Mouse (Mus musculus) embryonic facial prominence, embryonic 13.5 days (tissue): Measurements from ENCODE around the gene Pik3ip1. TPM values are rescaled to one million over a fixed set of nuclear protein-coding genes. Genes with fewer than 3 reads are reported as not detected.

Experiments
- ATAC-seq: fragments of 200-750 bp; cut with Nextera tagmentation; 2 replicates; pipeline ENCODE4 v1.8.0; 2017; ENCODE audit warnings: low read depth; ENCODE audit not compliant: insufficient number of reproducible peaks, insufficient read depth, low FRiP score, low TSS enrichment
- H3K27ac ChIP-seq: fragments of 300-500 bp; sonication (generic); 2 replicates; pipeline ENCODE4 v1.5.1; 2015; ENCODE audit warnings: moderate library complexity, mild to moderate bottlenecking, inconsistent platforms
- H3K27me3 ChIP-seq: fragments of 300-500 bp; sonication (generic); 2 replicates; pipeline ENCODE4 v1.6.1; 2015; ENCODE audit warnings: mild to moderate bottlenecking, inconsistent platforms
- H3K36me3 ChIP-seq: fragments of 300-500 bp; sonication (generic); 2 replicates; pipeline ENCODE4 v1.6.1; 2015; ENCODE audit warnings: mild to moderate bottlenecking, inconsistent platforms
- H3K4me1 ChIP-seq: fragments of 300-500 bp; sonication (generic); 2 replicates; pipeline ENCODE4 v1.6.1; 2015; ENCODE audit warnings: inconsistent platforms
- H3K4me2 ChIP-seq: fragments of 300-500 bp; sonication (generic); 2 replicates; pipeline ENCODE4 v1.6.1; 2015; ENCODE audit warnings: moderate library complexity, mild to moderate bottlenecking, inconsistent platforms
- H3K4me3 ChIP-seq: fragments of 300-500 bp; sonication (generic); 2 replicates; pipeline ENCODE4 v1.5.1; 2015; ENCODE audit warnings: mild to moderate bottlenecking, inconsistent platforms
- H3K9ac ChIP-seq: fragments of 300-500 bp; sonication (generic); 2 replicates; pipeline ENCODE4 v1.6.1; 2015; ENCODE audit warnings: mild to moderate bottlenecking, inconsistent platforms
- H3K9me3 ChIP-seq: fragments of 300-500 bp; sonication (generic); 2 replicates; pipeline ENCODE4 v1.6.1; 2016; ENCODE audit warnings: inconsistent platforms
- WGBS: fragments of 180-500 bp; shearing (Covaris S2); methylation state at CpG from one replicate; pipeline ENCODE4 v1.1.7; 2015; ENCODE audit warnings: mixed read lengths; 5-methylcytosine and 5-hydroxymethylcytosine counted together
- polyA plus RNA-seq: library from polyadenylated mRNA; unstranded; fragments of >200 nt; fragmentation: Nextera tagmentation; extraction: Ambion mirVana; gene quantifications from 2 replicates; pipeline ENCODE4 v1.2.1, GENCODE M21; 2015

Gene Pik3ip1
- polyA plus RNA-seq, 1 experiment from 2014 or later: 14.6 TPM

DNA sequence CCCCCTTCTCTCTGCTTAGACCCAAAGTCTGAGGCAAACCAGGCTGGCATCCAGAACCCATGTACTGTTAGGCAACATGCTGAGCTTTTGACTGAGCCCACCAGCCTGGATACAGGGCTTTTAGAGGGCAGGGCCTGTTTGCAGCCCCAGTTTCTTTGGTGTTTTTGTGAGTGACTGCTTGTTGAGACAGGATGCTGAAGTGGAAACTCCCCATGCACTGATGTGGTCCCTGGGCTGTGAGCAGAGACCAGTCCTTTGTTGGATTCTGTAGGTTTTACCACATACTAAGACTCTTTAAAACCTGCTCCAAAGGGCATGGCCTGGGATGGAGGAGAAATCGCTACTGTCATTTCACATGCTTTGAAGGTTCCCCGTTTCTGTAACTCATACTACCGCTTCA, 14.7 kb downstream of the Pik3ip1 start:
- Histone ChIP-seq H3K36me3 (peaks cover 59% of the 10 kb centered on the region), H3K27ac (no peak overlapping the region), H3K27me3 (no peaks in the 10 kb centered on the region), H3K4me1 (peaks cover 21% of the 10 kb centered on the region), H3K4me2 (no peak overlapping the region), H3K9ac (no peak overlapping the region), H3K4me3 (no peak overlapping the region), H3K9me3 (no peaks in the 10 kb centered on the region)
- no peak for ATAC-seq
- 75% methylated on average over 3 of the region's 3 CpGs for WGBS

DNA sequence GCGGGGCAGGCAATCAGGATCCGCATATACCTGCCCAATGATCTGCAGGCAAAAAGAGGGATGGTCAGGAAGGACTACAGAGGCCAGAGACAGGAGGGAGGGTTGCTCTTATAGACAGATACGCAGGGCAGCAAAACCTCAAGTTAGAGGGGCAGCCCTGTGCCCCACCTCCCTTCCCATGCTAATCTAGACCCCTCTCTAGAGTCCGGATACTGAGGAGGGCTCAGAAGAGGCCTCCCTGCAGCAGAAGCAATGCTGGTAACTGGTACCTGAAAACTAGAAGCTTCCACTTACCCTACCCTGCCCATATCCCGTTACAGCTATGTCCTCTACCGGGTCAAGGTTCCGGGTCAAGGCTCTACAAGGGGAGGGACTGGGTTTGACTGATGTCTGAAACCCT, 16.1 kb downstream of the Pik3ip1 start:
- Histone ChIP-seq H3K27me3 (no peaks in the 10 kb centered on the region), H3K4me1 (peaks cover 21% of the 10 kb centered on the region), H3K36me3 (peaks cover 71% of the 10 kb centered on the region), H3K4me3 (no peak overlapping the region), H3K27ac (no peak overlapping the region), H3K4me2 (no peak overlapping the region), H3K9me3 (no peaks in the 10 kb centered on the region), H3K9ac (no peak overlapping the region)
- no peak for ATAC-seq
- 91% methylated on average over 7 of the region's 7 CpGs for WGBS

DNA sequence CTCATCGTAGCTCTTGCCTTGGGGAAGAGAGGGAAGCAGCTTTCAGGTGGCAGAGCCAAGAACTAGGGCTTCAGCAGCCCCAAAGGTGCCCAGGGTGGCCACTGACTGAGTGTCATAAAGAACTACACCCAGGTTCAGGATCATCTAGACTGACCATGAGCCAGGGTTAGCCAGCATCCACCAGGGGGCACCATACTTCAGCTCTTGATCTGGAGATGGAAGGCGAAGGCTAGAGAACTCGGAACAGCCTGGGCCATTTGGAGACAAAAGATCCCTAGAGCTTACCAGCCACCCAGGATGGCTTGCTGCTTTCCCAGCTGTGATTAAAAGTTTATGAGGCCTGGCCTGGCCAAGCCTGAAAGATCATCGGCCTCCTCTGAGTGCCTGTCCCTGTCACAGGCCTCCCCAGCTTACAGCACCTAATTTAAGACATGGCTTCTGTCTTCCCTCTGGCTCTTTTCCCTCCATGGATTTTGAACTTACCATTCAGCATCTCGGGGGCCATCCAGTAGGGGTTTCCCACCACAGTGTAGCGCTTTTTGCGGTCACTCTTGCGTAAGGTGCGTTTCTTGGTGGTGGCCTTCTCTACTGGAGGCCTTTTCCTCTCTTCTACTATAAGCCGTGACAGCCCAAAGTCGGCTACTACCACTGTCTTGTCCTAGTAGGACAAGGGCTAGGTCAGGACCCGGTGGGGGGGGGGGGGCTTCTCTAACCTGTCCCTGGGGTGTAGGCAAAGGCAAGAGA, 17.1 kb downstream of the Pik3ip1 start:
- Histone ChIP-seq H3K4me2 (no peak overlapping the region), H3K36me3 (peaks cover 79% of the 10 kb centered on the region), H3K9ac (peak overlapping the region; percentile 27; the same call in 1 of the 2 replicates), H3K27ac (no peak overlapping the region), H3K27me3 (no peaks in the 10 kb centered on the region), H3K9me3 (no peaks in the 10 kb centered on the region), H3K4me1 (peaks cover 21% of the 10 kb centered on the region), H3K4me3 (no peak overlapping the region)
- ATAC-seq: no peak
- WGBS: 63% methylated on average over 12 of the region's 12 CpGs

DNA sequence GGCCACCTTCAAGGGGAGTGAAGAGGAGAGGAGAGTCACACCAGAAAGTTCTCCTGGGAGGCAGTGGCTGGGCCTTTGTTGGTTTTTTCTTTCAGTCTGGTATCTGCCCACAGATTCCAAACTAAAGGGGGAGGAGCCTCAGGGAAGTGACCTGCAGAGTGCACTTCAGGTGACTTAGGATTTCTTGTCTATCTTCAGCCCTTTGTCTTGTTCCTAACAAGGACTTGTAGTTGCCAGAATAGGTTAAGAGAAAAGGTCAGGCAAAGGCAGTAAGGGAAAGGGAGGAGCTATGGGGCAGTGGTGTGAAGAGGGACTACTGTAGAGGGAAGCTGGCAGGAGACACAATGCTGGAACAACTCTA, 17.6 kb downstream of the Pik3ip1 start:
- Histone ChIP-seq H3K4me1 (peaks cover 21% of the 10 kb centered on the region), H3K27me3 (no peaks in the 10 kb centered on the region), H3K4me2 (no peak overlapping the region), H3K4me3 (no peak overlapping the region), H3K27ac (no peak overlapping the region), H3K9ac (0 out of 2 replicates have a peak overlapping the region, but pooled peaks have one; percentile 27), H3K9me3 (no peaks in the 10 kb centered on the region), H3K36me3 (peaks cover 80% of the 10 kb centered on the region)
- no peak for ATAC-seq

DNA sequence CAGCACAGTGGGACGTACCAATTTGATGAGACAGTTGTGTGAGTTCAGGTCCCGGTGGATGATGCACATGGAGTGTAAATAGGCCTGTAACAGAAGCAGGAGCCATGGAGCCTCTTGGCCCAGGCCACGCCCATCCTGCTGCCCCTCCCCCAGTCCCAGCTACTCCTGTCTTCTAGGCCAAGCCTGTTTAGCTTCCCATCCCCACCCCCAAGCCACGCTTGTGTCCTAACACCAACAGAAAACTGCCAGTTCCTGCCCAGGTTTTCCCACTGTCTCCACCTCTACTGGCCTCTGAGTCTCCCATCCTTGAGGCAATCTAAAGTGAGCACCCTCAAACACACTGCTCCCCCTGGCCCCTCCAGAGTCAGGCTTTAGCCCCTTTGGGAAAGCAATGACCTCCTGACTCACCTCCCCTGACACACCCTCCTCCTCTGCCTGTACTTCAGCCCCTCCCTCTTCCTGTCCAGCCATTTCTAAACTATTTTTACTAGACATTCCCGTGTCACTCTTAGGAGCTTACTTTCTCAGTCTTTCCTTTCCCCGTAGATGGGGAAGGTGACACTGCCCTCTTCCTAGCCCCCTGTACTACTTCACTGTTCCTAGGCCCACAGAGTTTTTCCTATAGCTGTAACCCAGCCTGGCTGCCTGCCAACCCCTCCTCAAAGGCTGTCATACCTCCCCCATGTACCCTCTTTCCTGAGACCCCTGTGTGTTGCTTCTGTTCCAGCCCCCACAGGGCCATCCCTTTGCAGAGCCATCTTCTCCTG, 18.6 kb downstream of the Pik3ip1 start:
- H3K4me3 ChIP-seq: no peak overlapping the region
- peak overlapping the region; percentile 44; the same call in 1 of the 2 replicates for H3K9ac ChIP-seq
- no peaks in the 10 kb centered on the region for H3K9me3 ChIP-seq
- no peaks in the 10 kb centered on the region for H3K27me3 ChIP-seq
- H3K4me2 ChIP-seq: no peak overlapping the region
- peak overlapping the region; percentile 55 for H3K27ac ChIP-seq
- WGBS: 17% methylated on average over 6 of the region's 6 CpGs
- no peak for ATAC-seq
- peaks cover 21% of the 10 kb centered on the region for H3K4me1 ChIP-seq
- peaks cover 82% of the 10 kb centered on the region for H3K36me3 ChIP-seq

DNA sequence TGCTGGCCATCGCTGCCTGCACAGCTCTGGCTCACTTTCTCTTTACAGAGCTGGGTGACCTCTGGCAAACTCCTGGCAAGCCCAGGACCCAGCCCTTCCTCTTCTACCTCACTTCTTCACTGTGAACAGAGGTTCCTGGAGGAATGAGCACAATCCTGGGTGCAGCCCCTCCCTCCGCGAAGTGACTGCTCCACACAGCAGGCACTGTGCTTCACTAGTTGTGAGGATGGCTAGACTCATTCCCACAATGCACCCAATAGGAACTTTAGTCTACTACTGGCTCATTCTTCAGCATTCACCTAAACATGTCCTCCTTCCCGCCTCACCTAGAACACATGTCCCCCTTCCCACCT, 19.1 kb downstream of the Pik3ip1 start:
- no peak overlapping the region for H3K4me3 ChIP-seq
- peaks cover 82% of the 10 kb centered on the region for H3K36me3 ChIP-seq
- no peaks in the 10 kb centered on the region for H3K9me3 ChIP-seq
- H3K27me3 ChIP-seq: no peaks in the 10 kb centered on the region
- ATAC-seq: no peak
- no peak overlapping the region for H3K4me2 ChIP-seq
- 85% methylated on average over 4 of the region's 4 CpGs for WGBS
- H3K9ac ChIP-seq: peak overlapping the region; percentile 44; the same call in 1 of the 2 replicates
- H3K4me1 ChIP-seq: peaks cover 21% of the 10 kb centered on the region
- peak overlapping the region; percentile 55; the same call in 1 of the 2 replicates for H3K27ac ChIP-seq

DNA sequence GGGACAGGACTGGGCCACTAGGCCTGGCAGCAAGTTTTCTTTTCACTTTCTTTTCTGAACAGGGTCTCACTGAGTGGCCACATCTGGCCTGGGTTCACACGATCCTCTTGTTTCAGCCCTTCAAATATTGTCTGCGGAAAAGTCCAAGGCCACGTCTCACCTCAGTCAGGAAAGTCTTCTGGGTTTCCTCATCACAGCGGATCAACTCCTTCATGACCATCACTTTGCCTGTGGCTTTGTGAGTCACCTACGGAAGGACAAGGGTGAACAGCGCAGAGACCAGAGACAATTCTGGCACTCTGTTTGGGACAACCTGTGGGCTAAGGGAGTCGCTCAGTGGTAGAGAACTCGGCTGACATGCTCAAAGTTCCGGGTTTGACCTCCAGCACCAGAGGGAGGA, 21.9 kb downstream of the Pik3ip1 start:
- peaks cover 77% of the 10 kb centered on the region for H3K36me3 ChIP-seq
- no peak overlapping the region for H3K4me3 ChIP-seq
- no peaks in the 10 kb centered on the region for H3K27me3 ChIP-seq
- peaks cover 21% of the 10 kb centered on the region for H3K4me1 ChIP-seq
- H3K4me2 ChIP-seq: no peak overlapping the region
- H3K9me3 ChIP-seq: no peaks in the 10 kb centered on the region
- 90% methylated on average over 9 of the region's 9 CpGs for WGBS
- no peak overlapping the region for H3K9ac ChIP-seq
- no peak for ATAC-seq
- no peak overlapping the region for H3K27ac ChIP-seq

DNA sequence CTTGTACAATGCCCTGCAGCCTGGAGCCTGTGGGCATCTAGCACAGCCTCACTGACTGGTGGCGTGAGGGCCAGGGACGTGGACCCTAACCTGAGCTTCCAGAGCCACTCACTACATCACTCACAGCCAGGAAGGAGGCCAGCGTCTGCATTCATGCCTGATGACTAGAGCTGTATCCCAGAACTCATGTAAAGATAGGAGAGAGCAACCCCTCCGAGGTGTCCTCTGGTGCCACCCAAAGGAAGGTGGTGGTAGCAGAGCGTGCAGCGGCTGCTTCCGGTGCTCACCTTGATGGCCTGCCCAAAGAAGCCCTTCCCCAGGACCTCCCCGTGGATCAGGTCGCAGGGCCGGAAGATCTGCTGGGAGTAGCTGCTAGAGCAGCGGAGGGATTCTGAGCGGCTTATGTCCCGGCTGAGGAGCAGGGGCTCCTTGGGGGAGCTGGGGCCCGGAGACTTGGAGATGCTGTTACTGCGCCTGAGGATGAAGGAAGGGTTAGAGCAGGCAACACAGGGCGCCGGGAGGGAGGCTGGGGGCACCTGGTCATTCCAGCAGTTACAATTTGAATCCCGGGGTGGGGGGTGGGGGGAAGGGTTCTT, 22.9 kb downstream of the Pik3ip1 start:
- WGBS: 47% methylated on average over 18 of the region's 18 CpGs
- no peak overlapping the region for H3K9ac ChIP-seq
- H3K36me3 ChIP-seq: peaks cover 79% of the 10 kb centered on the region
- no peaks in the 10 kb centered on the region for H3K9me3 ChIP-seq
- no peak overlapping the region for H3K4me2 ChIP-seq
- ATAC-seq: no peak
- no peak overlapping the region for H3K27ac ChIP-seq
- no peaks in the 10 kb centered on the region for H3K27me3 ChIP-seq
- no peak overlapping the region for H3K4me3 ChIP-seq
- peaks cover 14% of the 10 kb centered on the region for H3K4me1 ChIP-seq

DNA sequence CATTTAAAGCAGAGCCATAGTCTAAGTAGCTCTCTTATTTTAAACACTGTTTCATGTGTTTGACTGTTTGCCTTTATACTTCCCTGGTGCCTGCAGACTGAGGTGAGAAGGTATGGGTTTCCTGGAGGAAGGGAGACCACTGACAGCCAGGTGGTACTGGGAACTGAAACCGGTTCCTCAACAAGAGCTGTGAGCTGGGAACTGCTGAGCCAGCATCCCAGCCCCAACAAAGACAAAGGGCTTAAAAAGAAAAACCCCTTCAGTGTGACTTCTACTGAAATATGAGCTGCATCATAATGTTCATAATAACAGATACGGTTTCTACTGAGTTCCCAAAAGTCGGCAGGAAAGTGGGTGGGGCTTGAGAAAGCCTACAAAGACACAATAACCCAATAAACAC, 32.7 kb downstream of the Pik3ip1 start:
- H3K4me1 ChIP-seq: peaks cover 14% of the 10 kb centered on the region; the same call in 1 of the 2 replicates
- no peak overlapping the region for H3K9ac ChIP-seq
- no peak overlapping the region for H3K4me3 ChIP-seq
- no peak for ATAC-seq
- H3K9me3 ChIP-seq: peaks cover 5% of the 10 kb centered on the region; the same call in 1 of the 2 replicates
- no peak overlapping the region for H3K4me2 ChIP-seq
- WGBS: 54% methylated on average over 3 of the region's 3 CpGs
- no peaks in the 10 kb centered on the region for H3K27me3 ChIP-seq
- no peak overlapping the region for H3K27ac ChIP-seq
- H3K36me3 ChIP-seq: peaks cover 27% of the 10 kb centered on the region

DNA sequence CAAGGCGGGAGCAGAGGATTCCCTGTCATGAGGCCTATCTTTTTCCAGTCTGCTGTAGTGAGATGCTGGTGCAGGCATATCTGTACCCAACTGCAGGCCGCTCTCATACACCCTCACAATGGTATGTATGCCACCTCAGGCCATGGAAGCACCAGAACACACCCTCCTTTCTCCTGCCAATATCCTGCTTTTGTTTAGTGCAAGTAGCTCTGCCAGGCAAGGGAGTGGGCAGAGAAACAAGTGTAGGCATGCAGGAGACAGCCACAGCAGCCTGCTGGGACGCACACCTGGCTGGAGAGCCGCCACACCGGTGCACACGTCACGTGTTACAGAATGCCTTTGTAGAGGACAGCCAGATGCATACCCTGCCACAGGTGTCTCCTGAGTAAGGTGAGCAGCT, 36.2 kb downstream of the Pik3ip1 start:
- 71% methylated on average over 7 of the region's 7 CpGs for WGBS
- 0 out of 2 replicates have a peak overlapping the region, but pooled peaks have one; percentile 5 for H3K4me2 ChIP-seq
- no peaks in the 10 kb centered on the region for H3K27me3 ChIP-seq
- no peak for ATAC-seq
- H3K4me1 ChIP-seq: peaks cover 36% of the 10 kb centered on the region
- H3K9me3 ChIP-seq: peaks cover 5% of the 10 kb centered on the region; the same call in 1 of the 2 replicates
- H3K4me3 ChIP-seq: no peak overlapping the region
- H3K27ac ChIP-seq: peak overlapping the region; percentile 64; the same call in 1 of the 2 replicates
- peak overlapping the region; percentile 27; the same call in 1 of the 2 replicates for H3K9ac ChIP-seq
- no peaks in the 10 kb centered on the region; the same call in 1 of the 2 replicates for H3K36me3 ChIP-seq

DNA sequence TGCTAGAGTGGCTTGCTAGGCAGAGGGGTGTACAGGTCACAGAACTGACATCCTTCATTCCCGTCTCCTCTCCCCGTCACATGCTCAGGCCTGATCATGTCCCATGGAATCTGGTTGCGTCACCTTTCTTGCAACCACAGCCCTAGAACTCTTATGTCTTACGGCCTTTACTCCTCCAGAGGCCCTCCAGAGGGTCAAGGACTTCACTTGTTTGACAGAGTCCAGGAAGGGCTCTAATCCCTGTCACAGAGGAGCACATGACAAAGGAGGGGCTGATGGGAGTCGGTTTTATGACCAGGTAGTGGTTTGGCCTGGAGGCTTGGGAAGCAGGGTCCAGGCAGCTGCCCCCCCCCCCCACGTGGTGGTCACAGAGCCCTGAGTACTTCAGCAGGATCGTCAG, 38.8 kb downstream of the Pik3ip1 start:
- Histone ChIP-seq H3K4me2 (peak overlapping the region; percentile 94), H3K9ac (no peak overlapping the region), H3K4me3 (0 out of 2 replicates have a peak overlapping the region, but pooled peaks have one; percentile 60), H3K36me3 (no peaks in the 10 kb centered on the region), H3K27me3 (no peaks in the 10 kb centered on the region), H3K9me3 (no peaks in the 10 kb centered on the region), H3K27ac (no peak overlapping the region), H3K4me1 (peaks cover 53% of the 10 kb centered on the region)
- ATAC-seq: no peak
- 60% methylated on average over 7 of the region's 7 CpGs for WGBS
